Mouse (Mus musculus) monocyte, adult 2 months (primary cell): Measurements from ENCODE around the gene Rab12.
A peak's percentile ranks its signal among the peaks of the same experiment; 100 is the strongest.
"Not testable (repeated sequence)": the region's sequence is repeated elsewhere in the genome, so short reads cannot be mapped to it uniquely, and the experiment has no call there.

Experiments used
- DNase-seq, 2 experiments: peaks; one replicate each; pipeline ENCODE4 v3.0.0; 2022; ENCODE audit warnings: low spot score in 2 of 2, low read depth in 1 of 2

Rab12 gene

GRCm38 (mm10) chr17:66519554-66520553, at the start of gene Rab12:
TSS of gene Rab12 (minus strand) at chr17:66519729.
- peak; percentile 54 to 77 for DNase-seq

- DNase-seq = no peak
Observed at GRCm38 (mm10) chr17:66564213-66564612, 44.7 kb upstream of the Rab12 start.

DNA sequence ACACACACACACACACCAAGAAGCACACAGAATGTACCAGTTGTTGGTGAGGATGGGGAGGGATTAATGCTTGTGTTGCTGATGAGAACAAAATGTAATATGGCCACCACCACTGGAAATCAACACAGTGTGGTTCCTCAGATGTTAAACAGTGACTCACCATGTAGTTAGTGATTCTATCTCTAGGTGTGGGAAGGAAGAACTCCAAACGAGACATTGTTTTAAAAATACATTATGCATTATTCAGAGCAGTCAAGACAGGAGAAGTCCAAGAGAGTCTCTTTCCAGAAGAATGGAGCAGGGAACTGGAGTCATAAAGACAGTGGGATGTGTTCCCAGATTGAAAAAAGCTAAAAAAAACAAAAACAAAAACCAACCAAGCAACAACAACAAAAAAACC, 44.0 kb upstream of the Rab12 start:
- no peak for DNase-seq

DNA sequence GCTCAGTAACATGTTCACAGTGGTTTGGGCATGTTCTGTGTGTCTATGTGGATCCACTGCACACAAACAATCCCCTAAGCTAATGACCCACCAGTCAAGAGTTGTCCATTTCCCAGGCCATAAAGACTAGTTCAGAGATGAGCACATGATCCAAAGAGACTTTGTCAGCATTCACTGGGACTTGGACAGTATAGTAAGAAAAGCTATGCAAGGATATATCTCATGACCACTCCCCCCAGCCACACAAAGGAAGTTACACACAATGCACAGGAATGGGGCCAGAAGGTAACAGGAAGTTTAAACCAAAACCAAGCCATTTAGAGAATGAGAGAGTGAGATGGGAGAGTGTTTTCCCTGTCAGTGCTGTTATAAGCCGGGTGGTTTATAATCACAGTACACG, 41.9 kb upstream of the Rab12 start:
- no peak for DNase-seq

- no peak for DNase-seq
Observed at GRCm38 (mm10) chr17:66558404-66559317, 39.1 kb upstream of the Rab12 start.

DNA sequence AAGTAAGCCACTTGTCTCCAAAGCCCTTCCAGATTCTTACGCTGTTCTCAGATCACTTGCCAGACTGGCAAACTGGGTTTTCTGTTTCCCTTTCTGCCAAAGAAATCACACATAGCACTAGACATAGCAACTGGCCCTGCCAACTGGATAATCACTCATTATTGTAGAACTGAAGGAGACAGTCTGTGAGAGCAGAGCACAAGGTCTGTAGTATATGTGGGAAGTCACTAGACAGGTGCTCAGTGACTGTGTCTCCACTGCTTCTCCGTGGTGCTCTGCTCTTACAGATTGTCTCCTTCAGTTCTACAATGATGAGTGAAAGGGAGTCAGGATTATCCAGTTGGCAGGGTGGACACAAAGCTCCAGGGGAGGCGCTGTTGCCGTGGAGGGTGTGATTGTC, 33.2 kb upstream of the Rab12 start:
- no peak for DNase-seq

- no peak for DNase-seq
Observed at GRCm38 (mm10) chr17:66550486-66550885, 31.0 kb upstream of the Rab12 start.

GRCm38 (mm10) chr17:66532285-66532684, 12.8 kb upstream of the Rab12 start:
- no peak for DNase-seq

- DNase-seq = no peak
Observed at GRCm38 (mm10) chr17:66523396-66523795, 3.9 kb upstream of the Rab12 start.

GRCm38 (mm10) chr17:66522631-66523030, 3.1 kb upstream of the Rab12 start:
- not testable (repeated sequence) for DNase-seq

DNA sequence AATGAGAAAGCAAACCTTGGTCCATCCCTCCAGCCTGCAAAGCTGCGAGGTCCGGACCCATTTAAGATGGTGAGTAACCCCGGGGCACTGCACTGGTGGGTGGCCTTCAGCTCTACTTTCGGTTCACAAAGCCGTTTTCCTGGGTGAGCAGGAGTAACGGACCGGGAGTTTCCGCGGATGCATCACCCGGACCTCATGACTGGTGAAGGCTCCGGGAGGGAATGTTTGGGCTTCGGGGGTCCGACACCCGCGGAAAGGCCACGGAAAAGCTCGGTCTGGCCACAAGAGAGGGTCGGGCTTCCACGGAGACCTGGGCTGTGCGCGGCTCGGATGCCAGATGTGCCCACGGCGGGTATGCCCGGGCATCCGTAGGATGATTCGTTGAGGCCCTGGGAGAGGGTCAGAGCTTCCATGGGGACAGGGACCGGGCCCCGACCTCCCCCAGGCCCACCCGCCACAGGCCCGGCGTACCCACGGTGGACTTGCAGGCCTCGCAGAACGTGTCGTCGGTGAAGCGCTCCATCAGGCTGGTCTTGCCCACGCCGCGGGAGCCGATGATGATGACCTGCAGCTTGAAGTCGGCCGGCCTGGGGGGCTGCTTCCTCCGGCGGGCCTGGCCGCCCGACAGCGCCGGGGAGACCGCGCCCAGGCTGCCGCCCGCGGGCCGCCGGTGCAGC, 514 bp downstream of the Rab12 start:
- DNase-seq = peak in 1 of 2 experiments; percentile 18

DNA sequence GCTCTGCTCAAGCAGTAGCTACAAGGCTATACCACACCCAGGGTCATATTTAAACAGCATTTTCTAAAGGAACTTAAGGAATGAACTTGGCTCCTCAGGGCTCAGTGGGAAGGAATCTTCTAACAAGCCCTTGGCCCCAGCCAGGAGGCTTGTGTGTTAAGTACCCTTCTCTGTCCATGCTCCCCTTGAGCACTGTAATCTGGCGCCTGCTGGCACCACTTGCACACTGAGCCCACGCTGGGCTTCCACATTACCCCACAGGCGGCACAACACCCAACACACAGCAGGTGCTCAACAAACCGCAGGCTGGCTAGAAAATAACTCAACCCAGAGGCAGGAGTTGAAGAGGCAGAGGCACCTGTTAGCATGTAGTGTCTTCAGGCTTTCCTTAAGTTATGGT, 2.6 kb downstream of the Rab12 start:
- no peak for DNase-seq

GRCm38 (mm10) chr17:66514288-66514995, 5.1 kb downstream of the Rab12 start:
- DNase-seq = no peak

- no peak for DNase-seq
Observed at GRCm38 (mm10) chr17:66512202-66512956, 7.2 kb downstream of the Rab12 start.

DNA sequence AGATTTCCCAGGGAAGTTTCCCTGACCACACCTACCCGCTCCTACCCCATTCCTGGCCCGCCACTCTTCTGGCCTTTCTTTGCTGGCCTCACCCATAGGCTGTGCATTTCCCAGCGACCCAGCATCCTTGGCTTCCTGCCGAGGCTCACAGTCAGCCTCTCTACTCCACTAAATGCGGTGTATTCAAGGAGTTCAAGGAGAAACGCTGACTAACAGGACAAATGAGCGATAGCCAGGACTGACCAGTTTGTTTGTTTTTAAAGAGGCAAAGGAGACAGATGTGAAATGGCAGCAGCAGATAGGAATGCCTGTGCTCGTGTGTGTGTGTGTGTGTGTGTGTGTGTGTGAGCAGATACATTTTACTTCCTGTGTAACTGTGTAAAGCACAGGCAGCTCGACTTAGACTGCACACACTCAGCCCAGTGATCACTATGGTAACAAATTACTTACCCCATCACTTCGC, 9.3 kb downstream of the Rab12 start:
- no peak for DNase-seq

DNA sequence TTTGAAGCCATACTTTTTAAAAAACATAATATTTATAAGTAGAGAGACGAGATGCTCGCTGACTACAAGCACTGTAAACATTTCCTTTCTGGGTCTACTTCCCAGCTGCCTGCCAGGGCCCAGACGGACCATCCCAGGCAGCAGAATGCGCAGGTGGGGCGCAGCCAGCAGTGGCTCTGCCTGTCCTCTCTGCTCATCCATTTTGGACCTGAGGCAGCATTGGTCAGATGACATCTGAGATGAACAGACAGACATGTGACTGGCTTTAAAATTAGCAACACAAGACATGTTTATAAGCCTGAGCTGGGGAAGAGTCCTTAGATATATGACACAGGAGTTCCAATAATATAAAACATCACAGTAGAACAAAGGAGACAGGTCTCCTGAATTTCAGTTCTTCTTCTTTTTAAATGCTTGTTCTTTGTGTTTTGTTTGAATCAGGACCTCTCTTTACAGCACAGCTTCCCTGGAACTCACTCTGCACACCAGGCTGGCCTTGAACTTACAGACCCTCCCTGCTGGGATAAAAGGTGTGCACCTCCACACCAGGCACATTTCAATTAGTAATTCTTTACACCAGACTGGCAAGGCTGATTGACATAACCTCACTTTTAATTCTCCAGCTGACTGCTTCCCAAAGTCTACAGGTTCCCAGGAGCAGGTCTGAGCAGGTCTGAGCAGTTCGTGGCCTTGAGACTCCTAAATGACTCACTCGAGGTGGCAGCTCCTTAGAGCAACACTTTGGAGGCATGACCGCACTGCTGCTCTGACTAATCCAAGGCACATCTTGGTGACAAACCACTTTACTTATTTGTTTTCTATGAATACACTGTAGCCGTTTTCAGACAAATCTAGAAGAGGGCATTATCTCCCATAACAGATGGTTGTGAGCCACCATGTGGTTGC, 12.2 kb downstream of the Rab12 start:
- no peak for DNase-seq

DNA sequence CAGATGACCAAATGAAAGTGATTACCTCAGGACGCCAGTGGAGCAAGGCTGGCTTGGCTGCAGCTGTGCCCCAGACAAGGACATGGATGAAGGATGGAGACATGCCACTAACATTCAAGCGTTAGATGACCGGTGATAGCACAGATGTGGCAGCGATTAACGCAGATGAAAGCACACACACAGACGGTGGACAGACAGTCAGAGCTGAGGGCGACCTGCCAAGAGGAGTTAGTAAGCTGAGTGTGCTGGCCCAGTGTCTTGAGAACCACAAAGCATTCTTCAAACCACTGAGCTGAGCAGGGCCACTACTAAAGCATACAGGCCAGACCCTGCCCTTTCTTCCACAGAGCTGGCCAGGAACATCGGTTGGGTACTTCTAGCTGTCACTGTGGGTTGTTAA, 14.6 kb downstream of the Rab12 start:
- no peak for DNase-seq

DNA sequence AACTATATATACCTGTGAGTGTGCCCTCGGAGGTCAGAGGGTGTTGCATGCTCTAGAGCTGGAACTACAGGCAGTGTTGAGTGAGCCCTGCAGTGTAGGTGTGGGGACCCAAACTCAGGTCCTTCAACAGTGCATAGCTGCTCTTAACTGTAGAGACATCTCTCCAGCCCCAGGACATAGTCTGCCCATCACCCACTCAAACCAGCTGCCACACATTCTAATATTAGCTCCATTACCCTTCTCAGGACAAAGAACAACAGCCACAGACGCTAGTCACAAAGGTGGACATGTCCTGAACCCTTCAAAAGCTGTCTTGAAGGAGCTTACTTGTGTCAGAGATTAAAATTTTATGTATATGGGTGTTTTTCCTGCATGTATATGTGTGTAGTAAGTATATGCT, 15.3 kb downstream of the Rab12 start:
- no peak for DNase-seq

- no peak for DNase-seq
Observed at GRCm38 (mm10) chr17:66503466-66503865, 16.1 kb downstream of the Rab12 start.
